Mouse (Mus musculus) testis, adult 2 months (tissue): ENCODE results near the gene Gm20388. TPM values are rescaled to one million over a fixed set of nuclear protein-coding genes. Genes with fewer than 3 reads are reported as not detected.

Source experiments
- H3K27ac ChIP-seq: fragments of 200-500 bp; 2 replicates; pipeline ENCODE4 v1.5.1; 2012; ENCODE audit warnings: low read depth, low read length; ENCODE audit not compliant: control insufficient read depth, insufficient read depth
- H3K27me3 ChIP-seq: fragments of 200-500 bp; 2 replicates; pipeline ENCODE4 v1.6.1; 2012; ENCODE audit warnings: mild to moderate bottlenecking, low read length, moderate library complexity; ENCODE audit not compliant: control insufficient read depth, insufficient read depth
- H3K36me3 ChIP-seq: fragments of 200-500 bp; 2 replicates; pipeline ENCODE4 v1.6.1; 2012; ENCODE audit warnings: mild to moderate bottlenecking, low read length; ENCODE audit not compliant: control insufficient read depth, insufficient read depth
- H3K4me1 ChIP-seq: fragments of 200-500 bp; 2 replicates; pipeline ENCODE4 v1.6.1; 2012; ENCODE audit warnings: low read length; ENCODE audit not compliant: control insufficient read depth, insufficient read depth
- H3K4me3 ChIP-seq: fragments of 200-500 bp; 2 replicates; pipeline ENCODE4 v1.5.1; 2012; ENCODE audit warnings: low read depth, mild to moderate bottlenecking, low read length, moderate library complexity, mixed read lengths; ENCODE audit not compliant: control insufficient read depth
- CTCF ChIP-seq: fragments of 200-500 bp; IDR thresholded peaks from 2 replicates; pipeline ENCODE4 v1.5.1; 2012; ENCODE audit warnings: low read depth, mild to moderate bottlenecking, inconsistent platforms, low read length, moderate library complexity; ENCODE audit not compliant: control insufficient read depth, insufficient read depth, insufficient replicate concordance
- POLR2A ChIP-seq: fragments of 200-500 bp; IDR thresholded peaks from 2 replicates; pipeline ENCODE4 v1.6.1; 2012; ENCODE audit warnings: low read depth, mild to moderate bottlenecking, inconsistent platforms, low read length, moderate library complexity; ENCODE audit not compliant: control insufficient read depth
- polyA plus RNA-seq: library from polyadenylated mRNA; depleted of rRNA; stranded (reverse); fragments of >200 nt; gene quantifications from 2 replicates; pipeline ENCODE4 v1.2.3, GENCODE M21; 2012

Gene Gm20388
- polyA plus RNA-seq, 1 experiment = 5.6 TPM

- Histone ChIP-seq H3K27ac (no peak overlapping the region), H3K4me1 (no peaks in the 10 kb centered on the region), H3K36me3 (no peaks in the 10 kb centered on the region)
Observed at GRCm38 (mm10) chr8:120452111-120452510, 541.5 kb downstream of the Gm20388 start.

DNA sequence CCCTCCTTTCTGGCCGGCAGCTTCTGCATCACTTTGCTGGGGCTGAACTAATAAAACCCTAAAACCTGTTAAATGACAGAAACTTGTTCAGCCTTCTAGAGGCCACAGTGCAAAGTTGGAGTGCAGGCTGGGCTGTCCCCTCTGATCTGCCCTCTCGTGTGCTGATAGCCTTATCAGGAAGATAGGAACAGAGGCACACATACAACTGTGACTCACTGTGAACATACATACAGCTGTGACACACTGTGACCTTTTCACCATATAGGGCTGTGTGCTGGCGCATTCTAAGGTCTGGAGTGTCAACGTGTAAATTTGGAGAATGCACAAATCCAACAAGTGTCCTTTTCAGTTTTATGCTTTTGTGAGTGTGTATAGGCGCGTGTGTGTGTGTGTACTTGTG is 543.8 kb downstream of the Gm20388 start:
- TF ChIP-seq POLR2A = no peak
- no peak for TF ChIP-seq CTCF
- Histone ChIP-seq H3K4me1 (no peaks in the 10 kb centered on the region), H3K27me3 (no peaks in the 10 kb centered on the region), H3K4me3 (no peak overlapping the region), H3K36me3 (no peaks in the 10 kb centered on the region), H3K27ac (no peak overlapping the region)

More at GRCm38 (mm10) chr8:120452111-120452510, 541.5 kb downstream of the Gm20388 start:
- H3K4me3 ChIP-seq = no peak overlapping the region
- H3K27me3 ChIP-seq = no peaks in the 10 kb centered on the region
- TF ChIP-seq CTCF = no peak
- TF ChIP-seq POLR2A = no peak

DNA sequence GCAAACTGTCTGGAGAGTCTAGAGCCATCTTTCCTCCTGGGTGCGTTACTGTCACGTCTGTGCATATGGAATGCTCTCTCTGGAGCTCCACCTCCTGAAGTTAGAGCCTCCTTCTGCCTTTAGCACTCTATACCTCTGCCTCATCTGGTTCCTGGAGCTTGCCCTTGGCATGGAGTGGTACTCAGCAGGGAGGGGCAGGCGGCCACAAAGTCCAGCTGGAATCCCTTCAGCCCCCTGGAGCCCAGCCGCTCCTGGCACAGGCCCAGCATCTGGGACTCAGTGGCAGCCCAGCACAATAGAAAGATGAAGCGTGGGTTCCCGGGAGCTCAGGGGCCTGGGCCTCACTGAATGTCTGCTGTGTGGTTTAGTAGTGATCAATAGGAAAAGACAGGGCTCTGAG is 549.7 kb downstream of the Gm20388 start:
- H3K4me1 ChIP-seq = no peaks in the 10 kb centered on the region; the same call in 1 of the 2 replicates

GRCm38 (mm10) chr8:120462119-120462551 is 551.5 kb downstream of the Gm20388 start:
- Histone ChIP-seq H3K4me3 (no peak overlapping the region), H3K27me3 (no peaks in the 10 kb centered on the region), H3K36me3 (no peaks in the 10 kb centered on the region), H3K27ac (no peak overlapping the region), H3K4me1 (peaks cover 4% of the 10 kb centered on the region)
- no peak for TF ChIP-seq CTCF

More for the DNA sequence above, 549.7 kb downstream of the Gm20388 start:
- H3K27me3 ChIP-seq = no peaks in the 10 kb centered on the region
- H3K36me3 ChIP-seq = no peaks in the 10 kb centered on the region
- TF ChIP-seq POLR2A = no peak
- TF ChIP-seq CTCF = no peak
- H3K27ac ChIP-seq = no peak overlapping the region
- H3K4me3 ChIP-seq = no peak overlapping the region

GRCm38 (mm10) chr8:120462611-120463010 is 552.0 kb downstream of the Gm20388 start:
- Histone ChIP-seq H3K27me3 (no peaks in the 10 kb centered on the region), H3K4me3 (no peak overlapping the region), H3K27ac (no peak overlapping the region), H3K36me3 (no peaks in the 10 kb centered on the region), H3K4me1 (peaks cover 4% of the 10 kb centered on the region)
- TF ChIP-seq POLR2A (no peak), CTCF (no peak)

DNA sequence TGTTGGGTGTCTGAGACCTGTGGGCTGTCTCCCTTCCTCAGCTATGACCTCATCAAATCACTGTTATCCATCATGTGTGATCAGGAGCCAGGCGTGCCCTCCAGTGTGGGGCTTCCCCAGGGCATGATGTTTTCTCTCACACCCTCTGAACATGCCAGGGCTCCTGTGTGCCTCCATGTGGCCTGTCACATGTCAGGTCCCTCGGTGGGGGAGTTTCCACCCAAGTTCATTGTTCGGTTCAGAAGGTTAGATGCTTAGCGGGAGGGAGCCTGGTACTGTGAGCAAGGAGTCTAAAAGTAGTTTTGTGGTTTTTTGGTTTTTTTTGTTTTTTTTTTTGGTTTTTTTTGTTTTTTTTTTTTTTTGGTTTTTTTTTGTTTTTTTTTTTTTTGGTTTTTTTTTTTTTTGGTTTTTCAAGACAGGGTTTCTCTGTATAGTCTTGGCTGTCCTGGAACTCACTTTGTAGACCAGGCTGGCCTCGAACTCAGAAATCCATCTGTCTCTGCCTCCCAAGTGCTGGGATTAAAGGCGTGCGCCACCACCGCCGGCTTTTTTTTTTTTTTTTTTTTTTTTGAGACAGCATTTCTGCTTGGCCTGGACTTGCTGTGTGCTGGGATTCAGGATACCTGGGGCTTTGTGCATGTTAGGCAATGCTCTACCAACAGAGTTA is 553.4 kb downstream of the Gm20388 start:
- TF ChIP-seq POLR2A = no peak
- no peak for TF ChIP-seq CTCF
- H3K4me3 ChIP-seq = no peak overlapping the region
- no peaks in the 10 kb centered on the region for H3K36me3 ChIP-seq
- H3K27me3 ChIP-seq = no peaks in the 10 kb centered on the region
- H3K4me1 ChIP-seq = peaks cover 4% of the 10 kb centered on the region
- H3K27ac ChIP-seq = no peak overlapping the region

DNA sequence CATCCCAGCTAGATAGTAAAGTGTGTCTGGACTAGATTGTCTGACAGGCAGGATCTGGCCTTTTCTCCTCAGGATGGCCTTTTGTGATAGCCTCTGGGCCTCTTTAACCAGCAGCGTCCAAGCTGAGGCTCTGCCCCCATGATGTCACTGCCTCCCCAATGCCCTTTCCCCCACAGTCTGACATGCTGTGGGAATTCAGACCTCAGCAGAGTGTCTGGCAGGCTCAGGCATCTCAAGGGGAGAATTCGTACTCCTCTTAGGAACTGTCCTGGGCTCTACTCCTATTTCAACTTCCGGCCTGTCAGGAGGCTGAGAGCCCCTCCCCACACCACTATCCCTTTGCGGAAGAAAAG is 553.9 kb downstream of the Gm20388 start:
- no peaks in the 10 kb centered on the region for H3K27me3 ChIP-seq
- H3K27ac ChIP-seq = no peak overlapping the region
- H3K4me1 ChIP-seq = peaks cover 4% of the 10 kb centered on the region

More for the DNA sequence above, 553.9 kb downstream of the Gm20388 start:
- TF ChIP-seq CTCF (no peak), POLR2A (no peak)
- H3K36me3 ChIP-seq = no peaks in the 10 kb centered on the region
- H3K4me3 ChIP-seq = no peak overlapping the region
